Mouse (Mus musculus) Patski (cell line): ENCODE measurements around the gene Tex45. TPM values are rescaled to one million over a fixed set of nuclear protein-coding genes. Genes with fewer than 3 reads are reported as not detected.
A peak's percentile ranks its signal among the peaks of the same experiment; 100 is the strongest.

Source experiments
- ATAC-seq: fragments of 100-300 bp; one replicate; pipeline ENCODE4 v1.8.0; 2021
- CTCF ChIA-PET: fragments of 350-600 bp; sonication (Branson Sonifier 250); formaldehyde crosslinking; loops from one replicate; lab custom pipeline; 2022; ENCODE audit warnings: inconsistent platforms; lab: Charles Lee
- POLR2A ChIA-PET: fragments of 350-600 bp; sonication (Branson Sonifier 250); formaldehyde crosslinking; loops from one replicate; lab custom pipeline; 2022; ENCODE audit warnings: antibody characterized with exemption, inconsistent platforms; lab: Charles Lee
- DNase-seq: peaks from one replicate; pipeline ENCODE4 v3.0.0-alpha.2; 2011; ENCODE audit warnings: low read depth, low spot score
- H3K27me3 ChIP-seq: fragments of 371-371 bp; one replicate; pipeline ENCODE4 v1.5.1; 2021
- CTCF ChIP-seq: fragments of 100-300 bp; IDR thresholded peaks from one replicate; pipeline ENCODE4 v1.5.1; 2021
- in situ Hi-C: fragments of 300-500 bp; cut with MboI; formaldehyde crosslinking; loops from 3 replicates; pipeline ENCODE4 v1.11.1; 2018; ENCODE audit warnings: low pct_unique_long_range_greater_than_20kb, mixed read lengths
- polyA plus RNA-seq: library from polyadenylated mRNA; unstranded; gene quantifications from one replicate; pipeline ENCODE4 v1.2.3, GENCODE M21; 2021

The Tex45 gene
- polyA plus RNA-seq, 1 experiment from 2014 or later, result not detected

DNA sequence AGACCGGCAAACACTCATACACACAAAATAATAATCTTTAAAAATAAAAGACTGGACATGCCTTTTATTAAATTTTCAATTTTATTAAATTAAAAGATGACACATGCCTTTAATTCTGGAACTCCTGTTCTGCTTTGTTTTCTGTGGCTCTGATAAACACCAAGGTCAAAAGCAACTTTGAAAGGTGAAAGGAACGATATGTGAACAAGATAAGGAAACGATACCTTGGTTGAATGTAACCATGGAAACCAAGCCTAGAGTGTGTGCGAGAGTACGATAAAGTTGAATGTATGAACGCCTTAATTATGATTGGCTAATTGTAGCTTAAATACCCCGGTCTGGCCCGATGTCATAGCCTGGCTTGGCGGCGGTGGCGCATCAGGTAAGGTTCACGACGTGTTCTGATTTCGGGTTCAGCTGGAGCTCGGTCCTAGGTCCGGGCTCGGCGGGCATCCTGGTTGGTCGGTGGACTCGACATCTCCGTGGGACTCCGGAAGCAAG is 11.6 kb downstream of the Tex45 start:
- ATAC-seq, result no peak
- ChIA-PET POLR2A (no interaction called here), CTCF (interaction anchor here (1.2 kb wide), 1 partner anchor 9 kb away, joined by 3 read pairs; no protein-coding TSS in a partner anchor)
- in situ Hi-C loops, result no loop called here
- no peak for DNase-seq
- no peaks in the 10 kb centered on the region for H3K27me3 ChIP-seq
- no peak for TF ChIP-seq CTCF

DNA sequence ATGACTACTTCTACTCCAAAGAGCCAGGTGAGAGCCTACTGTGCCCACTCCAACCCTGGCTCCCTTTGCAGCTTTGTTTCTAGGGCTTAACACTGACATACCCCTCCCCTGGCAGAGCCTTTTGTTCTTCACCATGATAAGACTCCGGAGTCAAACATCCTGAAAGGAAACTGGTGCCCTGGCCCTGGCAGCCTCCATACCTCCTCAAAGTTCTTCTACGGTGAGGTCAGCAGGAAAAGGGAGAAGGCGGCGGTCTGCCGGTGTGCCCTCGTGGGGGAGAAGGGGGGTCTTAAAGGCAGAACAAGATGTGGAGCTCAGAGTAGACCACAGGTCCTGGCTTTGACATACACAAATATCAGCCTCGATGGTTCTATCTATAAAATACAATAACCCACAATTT is 12.9 kb downstream of the Tex45 start:
- ATAC-seq, result no peak
- in situ Hi-C loops, result no loop called here
- no peak for DNase-seq
- CTCF ChIA-PET, result interaction anchor here (1.2 kb wide), 1 partner anchor 44 kb away, joined by 3 read pairs; no protein-coding TSS in a partner anchor
- TF ChIP-seq CTCF, result no peak
- H3K27me3 ChIP-seq, result no peaks in the 10 kb centered on the region
- POLR2A ChIA-PET, result no interaction called here

DNA sequence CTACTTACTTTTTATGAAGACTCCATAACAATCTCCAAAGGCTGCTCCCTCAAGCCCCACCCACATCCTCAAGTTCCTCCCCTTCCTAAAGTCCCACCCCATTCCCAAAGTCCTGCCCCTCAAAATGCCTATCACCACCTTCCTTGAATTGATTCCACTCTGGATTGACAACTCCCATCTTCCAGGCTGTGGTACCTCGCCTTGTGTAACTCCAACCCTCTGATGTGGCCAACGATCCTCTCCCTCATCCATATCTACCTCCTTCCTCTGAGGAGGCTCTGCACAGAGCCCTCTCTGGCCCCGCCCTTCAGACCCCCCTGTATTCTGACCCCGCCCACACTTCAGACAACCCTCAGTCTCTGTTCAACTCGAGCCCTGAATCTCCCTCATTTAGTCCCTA is 14.5 kb downstream of the Tex45 start:
- no peaks in the 10 kb centered on the region for H3K27me3 ChIP-seq
- ATAC-seq, result no peak
- no peak for DNase-seq
- in situ Hi-C loops, result no loop called here
- no peak for TF ChIP-seq CTCF
- POLR2A ChIA-PET, result no interaction called here
- CTCF ChIA-PET, result no interaction called here

DNA sequence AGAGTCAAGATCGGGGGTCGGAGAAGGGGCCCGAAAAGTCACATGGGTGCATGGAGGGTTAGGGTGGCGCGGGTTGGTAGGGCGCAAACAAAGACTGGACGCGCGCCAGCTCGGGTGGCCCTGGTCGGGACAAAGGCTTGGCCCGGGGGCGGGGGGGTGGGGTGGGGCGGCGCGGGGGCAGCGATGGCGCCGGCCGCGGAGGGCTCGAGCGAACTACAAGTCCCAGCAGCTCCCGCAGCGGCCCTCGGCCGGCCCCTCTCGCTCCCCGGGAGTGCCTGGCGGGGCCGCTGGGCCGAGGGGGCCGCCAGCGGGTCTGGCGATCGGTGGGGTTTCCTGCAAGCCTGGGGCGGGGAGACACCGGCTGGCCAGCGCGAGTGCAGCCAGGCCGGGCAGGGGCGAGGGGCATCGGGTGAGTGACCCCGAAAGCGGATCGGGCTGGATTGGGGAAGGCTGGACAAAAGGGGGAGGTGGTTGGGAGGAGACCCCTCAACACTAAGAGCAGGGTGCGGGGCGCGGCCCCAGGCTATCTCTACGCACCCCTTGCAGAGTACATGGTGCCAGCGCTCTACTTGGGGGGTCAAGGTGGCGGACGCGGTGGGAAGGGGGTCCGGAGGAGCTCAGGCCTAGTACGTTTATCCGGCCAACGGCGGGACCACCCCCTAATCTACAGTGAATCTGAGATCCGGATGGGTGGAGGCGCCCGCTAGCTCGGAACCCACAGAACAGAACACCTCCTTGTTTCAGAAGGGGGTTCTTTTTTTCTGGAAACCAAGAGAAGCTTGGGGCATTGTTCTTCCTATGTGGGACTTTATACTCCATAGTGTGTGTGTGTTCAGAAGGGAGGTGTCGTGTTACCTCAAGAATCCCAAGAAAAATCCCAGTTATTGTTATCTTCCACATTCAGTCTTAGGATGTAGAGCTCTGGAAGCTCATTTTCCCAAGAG is 22.5 kb downstream of the Tex45 start, which contains the start of gene Zfp358:
TSS of gene Zfp358 (plus strand) at position 238 of the 944 bp plus-strand sequence.
- in situ Hi-C loops, result no loop called here
- POLR2A ChIA-PET, result interaction anchor here (0.5 to 1.7 kb wide), 4 partner anchors 12 to 265 kb away, joined by 3 to 10 read pairs (median 5); partner anchors contain the start of gene Pnpla6
- no peak for TF ChIP-seq CTCF
- DNase-seq, result no peak
- peak; percentile 88 for ATAC-seq
- CTCF ChIA-PET, result interaction anchor here (1.3 kb wide), 3 partner anchors 25 to 179 kb away, joined by 3 to 6 read pairs (median 4); partner anchors contain the start of gene Fcor
- H3K27me3 ChIP-seq, result no peaks in the 10 kb centered on the region

DNA sequence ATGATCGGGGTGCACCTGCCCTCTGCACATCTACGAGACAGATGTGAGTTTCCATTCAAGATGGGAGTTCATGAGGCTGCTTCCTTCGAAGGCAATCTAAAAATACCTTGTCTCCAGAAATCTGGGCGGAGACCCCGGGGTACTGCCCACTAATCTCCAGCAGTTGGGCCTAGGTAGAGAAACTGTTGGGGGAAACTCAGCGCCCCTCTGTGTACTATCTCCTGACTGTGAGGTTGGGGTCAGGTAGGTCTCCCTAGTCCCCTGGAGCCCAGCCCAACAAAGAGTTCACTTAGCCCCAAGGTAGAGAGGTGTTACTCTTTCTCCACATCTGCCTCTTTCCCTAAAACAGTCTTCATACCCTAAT is 23.2 kb downstream of the Tex45 start:
- no peak for TF ChIP-seq CTCF
- POLR2A ChIA-PET, result interaction anchor here (0.5 to 1.7 kb wide), 3 partner anchors 22 to 265 kb away, joined by 3 to 10 read pairs (median 5); partner anchors contain the start of gene Pnpla6
- in situ Hi-C loops, result no loop called here
- DNase-seq (no peak), ATAC-seq (no peak)
- CTCF ChIA-PET, result interaction anchor here (1.3 kb wide), 2 partner anchors 26 to 178 kb away, joined by 4 to 6 read pairs; partner anchors contain the start of gene Fcor
- H3K27me3 ChIP-seq, result no peaks in the 10 kb centered on the region

DNA sequence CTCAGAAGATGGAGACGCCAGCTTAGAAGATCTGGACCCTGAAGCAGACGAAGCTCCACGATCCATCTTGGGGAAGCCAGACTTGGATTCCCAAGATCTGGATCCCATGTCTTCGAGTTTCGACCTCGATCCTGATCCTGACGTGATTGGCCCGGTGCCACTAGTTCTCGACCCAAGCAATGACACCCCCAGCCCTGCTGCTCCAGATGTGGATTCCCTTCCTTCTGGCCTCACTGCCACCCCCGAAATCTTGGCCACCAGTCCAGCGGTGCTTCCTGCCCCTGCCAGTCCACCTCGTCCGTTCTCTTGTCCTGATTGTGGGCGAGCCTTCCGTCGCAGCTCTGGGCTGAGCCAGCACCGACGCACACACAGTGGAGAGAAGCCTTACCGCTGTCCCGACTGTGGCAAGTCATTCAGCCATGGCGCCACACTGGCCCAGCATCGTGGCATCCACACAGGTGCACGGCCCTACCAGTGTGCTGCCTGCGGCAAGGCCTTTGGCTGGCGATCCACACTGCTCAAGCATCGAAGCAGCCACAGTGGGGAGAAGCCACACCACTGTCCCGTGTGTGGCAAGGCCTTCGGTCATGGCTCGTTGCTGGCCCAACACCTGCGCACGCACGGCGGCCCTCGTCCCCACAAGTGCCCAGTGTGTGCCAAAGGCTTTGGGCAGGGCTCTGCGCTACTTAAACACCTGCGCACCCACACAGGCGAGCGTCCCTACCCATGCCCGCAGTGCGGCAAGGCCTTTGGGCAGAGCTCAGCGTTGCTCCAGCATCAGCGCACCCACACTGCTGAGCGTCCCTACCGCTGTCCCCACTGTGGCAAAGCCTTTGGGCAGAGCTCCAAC is 25.1 kb downstream of the Tex45 start:
- no peak for TF ChIP-seq CTCF
- H3K27me3 ChIP-seq, result no peaks in the 10 kb centered on the region
- POLR2A ChIA-PET, result no interaction called here
- DNase-seq, result no peak
- CTCF ChIA-PET, result no interaction called here
- no peak for ATAC-seq
- in situ Hi-C loops, result no loop called here

DNA sequence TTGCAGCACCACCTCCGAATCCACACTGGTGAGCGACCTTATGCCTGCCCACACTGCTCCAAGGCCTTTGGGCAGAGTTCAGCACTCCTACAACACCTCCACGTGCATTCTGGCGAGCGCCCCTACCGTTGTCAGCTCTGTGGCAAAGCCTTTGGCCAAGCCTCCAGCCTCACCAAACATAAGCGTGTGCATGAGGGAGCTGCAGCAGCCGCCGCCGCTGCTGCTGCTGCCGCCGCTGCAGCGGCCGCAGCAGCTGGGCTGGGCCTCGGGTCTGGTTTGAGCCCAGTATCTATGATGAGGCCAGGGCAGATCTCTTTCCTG is 25.7 kb downstream of the Tex45 start:
- ATAC-seq (no peak), DNase-seq (no peak)
- POLR2A ChIA-PET, result no interaction called here
- in situ Hi-C loops, result no loop called here
- TF ChIP-seq CTCF, result no peak
- H3K27me3 ChIP-seq, result no peaks in the 10 kb centered on the region
- CTCF ChIA-PET, result no interaction called here

DNA sequence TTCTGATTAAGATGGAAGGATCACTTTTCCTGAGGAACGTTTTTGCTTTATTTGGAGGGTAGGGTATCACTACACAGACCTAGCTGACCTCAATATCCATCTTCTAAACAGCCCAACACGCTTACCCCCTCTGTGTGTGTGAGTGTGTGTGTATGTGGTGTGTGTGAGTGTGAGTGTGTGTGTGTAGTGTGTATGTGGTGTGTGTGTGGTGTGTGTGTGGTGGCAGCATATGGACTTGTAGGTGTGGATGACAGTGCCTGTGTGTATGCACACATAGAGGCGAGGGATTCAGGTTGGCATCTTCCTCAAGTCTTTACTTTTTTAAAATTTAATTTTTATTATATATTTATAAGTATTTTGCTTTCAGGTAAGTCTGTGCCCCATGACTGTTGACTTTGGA is 27.9 kb downstream of the Tex45 start:
- POLR2A ChIA-PET, result interaction anchor here (0.7 kb wide), 1 partner anchor 138 kb away, joined by 3 read pairs; no protein-coding TSS in a partner anchor
- CTCF ChIA-PET, result no interaction called here
- ATAC-seq, result no peak
- no peak for DNase-seq
- no peaks in the 10 kb centered on the region for H3K27me3 ChIP-seq
- in situ Hi-C loops, result no loop called here
- TF ChIP-seq CTCF, result no peak

DNA sequence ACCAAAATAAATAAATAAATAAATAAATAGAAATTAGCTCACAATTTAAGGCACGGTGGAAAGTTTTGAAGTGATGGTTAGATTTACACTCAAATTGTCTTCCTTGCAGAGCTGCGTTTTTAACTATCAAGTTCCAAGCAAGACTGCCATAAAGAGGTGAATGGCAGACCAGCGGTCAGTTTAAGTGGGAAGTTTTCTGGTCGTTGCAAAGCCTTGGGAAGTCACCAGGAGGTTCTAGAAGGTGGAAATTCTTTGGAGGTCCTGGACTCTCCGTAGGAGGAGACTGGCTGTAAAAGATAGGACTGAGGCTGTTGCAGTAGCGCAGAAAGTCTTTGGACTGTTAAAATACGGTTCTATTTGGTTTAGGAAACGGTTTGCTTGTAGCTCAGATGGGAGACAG is 29.1 kb downstream of the Tex45 start:
- TF ChIP-seq CTCF, result no peak
- DNase-seq, result no peak
- ChIA-PET POLR2A (interaction anchor here (1.1 to 2.6 kb wide), 4 partner anchors 8 to 35 kb away, joined by 3 to 13 read pairs (median 5); partner anchors contain the start of gene Pnpla6), CTCF (interaction anchor here (2.6 kb wide), 1 partner anchor 16 kb away, joined by 10 read pairs; the partner anchor contains the start of gene Pnpla6)
- no peaks in the 10 kb centered on the region for H3K27me3 ChIP-seq
- ATAC-seq, result peak; percentile 33
- in situ Hi-C loops, result no loop called here
